Mouse (Mus musculus) ES-E14 (cell line): ENCODE measurements at regions not wholly inside any gene's neighbourhood (a gene's known extent, or its start where the extent isn't known, plus 50 kb on each side); places are given as distances from the start of the nearest gene placed in this dataset.

Experiments used
- CHD2 ChIP-seq: IDR thresholded peaks from 2 replicates; pipeline ENCODE4 v1.6.1; 2014; ENCODE audit warnings: mild to moderate bottlenecking, low read depth, low read length, inconsistent platforms
- HCFC1 ChIP-seq: IDR thresholded peaks from 2 replicates; pipeline ENCODE4 v1.6.1; 2012; ENCODE audit warnings: low read length, inconsistent platforms, borderline replicate concordance; ENCODE audit not compliant: insufficient read depth
- MAFK ChIP-seq: IDR thresholded peaks from 2 replicates; pipeline ENCODE4 v1.6.1; 2014; ENCODE audit warnings: mild to moderate bottlenecking, low read depth, low read length, inconsistent platforms; ENCODE audit not compliant: insufficient read depth
- ZC3H11A ChIP-seq: IDR thresholded peaks from 2 replicates; pipeline ENCODE4 v1.6.1; 2012; ENCODE audit warnings: low read depth, mild to moderate bottlenecking, inconsistent platforms, low read length, borderline replicate concordance
- ZNF384 ChIP-seq: IDR thresholded peaks from 2 replicates; pipeline ENCODE4 v1.6.1; 2012; ENCODE audit warnings: low read depth, low read length, inconsistent platforms

DNA sequence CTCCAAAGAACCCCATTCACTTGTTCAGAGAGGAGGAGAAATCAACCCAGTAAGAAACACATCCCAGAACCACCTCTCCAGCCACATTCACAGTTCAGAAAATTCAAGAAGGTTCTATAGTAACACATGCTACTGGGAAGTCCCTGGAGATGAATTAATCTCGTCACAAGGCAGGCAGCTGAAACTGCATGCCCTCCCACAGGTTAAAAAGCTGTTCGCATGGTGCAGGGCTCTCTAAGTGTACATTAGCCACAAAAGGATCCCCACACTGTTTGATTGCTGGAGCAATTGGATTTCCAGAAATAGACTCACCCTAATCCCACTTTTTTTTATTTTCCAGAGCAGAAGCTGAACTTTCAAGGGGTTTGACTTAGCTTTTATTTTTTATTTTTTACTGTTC is 214.6 kb downstream of the Efhb start:
- TF ChIP-seq ZNF384 (no peak), MAFK (no peak), ZC3H11A (no peak), HCFC1 (no peak), CHD2 (no peak)
